Mouse (Mus musculus) myocyte (in vitro differentiated cells): ENCODE measurements around the gene Spint5.

Experiments used
- CEBPB ChIP-seq: IDR thresholded peaks from 2 replicates; pipeline ENCODE4 v1.6.1; 2011; ENCODE audit warnings: mild to moderate bottlenecking, moderate library complexity; ENCODE audit not compliant: poor library complexity, insufficient read depth, severe bottlenecking
- MYOG ChIP-seq, 3 experiments: IDR thresholded peaks; one replicate each; pipeline ENCODE4 v1.6.1; 2011; ENCODE audit warnings: control low read depth in 2 of 3, low read depth in 2 of 3, mild to moderate bottlenecking in 2 of 3; ENCODE audit not compliant: insufficient read length in 2 of 3, control insufficient read depth in 1 of 3, insufficient read depth in 1 of 3
- POLR2A ChIP-seq: IDR thresholded peaks from one replicate; pipeline ENCODE4 v1.6.1; 2011; ENCODE audit warnings: low read depth, mild to moderate bottlenecking, control low read depth, moderate library complexity; ENCODE audit not compliant: insufficient read length
- POLR2AphosphoS2 ChIP-seq: IDR thresholded peaks from one replicate; pipeline ENCODE4 v1.6.1; 2011; ENCODE audit warnings: low read depth, control low read depth; ENCODE audit not compliant: insufficient read length

GRCm38 (mm10) chr2:164739876-164740275 is 24.8 kb downstream of the Spint5 start:
- TF ChIP-seq POLR2A (no peak), MYOG (IDR thresholded peaks at IDR 0.05; ENCODE audit: control insufficient read depth in 1 of 3, insufficient read depth in 1 of 3, insufficient read length in 2 of 3, low read depth in 2 of 3) (no peak), CEBPB (no peak), POLR2AphosphoS2 (no peak)
